Mouse (Mus musculus) urinary bladder, postnatal 4 days (tissue): ENCODE results near the gene Ncoa3.

Experiments
- DNase-seq, 2 experiments: peaks; one replicate each; pipeline ENCODE4 v3.0.0; 2021 to 2022; ENCODE audit warnings: low spot score in 2 of 2

Gene Ncoa3

DNA sequence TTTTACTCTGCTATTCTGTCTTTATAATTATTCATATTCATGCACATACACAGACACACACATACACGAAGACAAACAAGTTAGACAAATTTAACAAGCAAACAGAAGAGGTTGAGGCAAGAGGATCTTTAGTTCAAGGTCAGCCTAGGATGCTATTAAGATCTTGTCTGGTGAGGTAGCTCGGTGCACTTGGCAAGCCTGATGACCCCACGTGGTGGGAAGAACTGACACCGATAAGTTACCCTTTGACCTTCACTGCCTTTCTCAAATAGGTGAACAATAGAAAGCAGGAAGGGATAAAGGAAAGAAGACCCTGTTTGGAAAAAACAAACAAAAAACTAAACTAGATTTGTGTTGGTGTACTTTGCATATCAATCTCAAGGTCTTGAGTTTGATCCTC, 10.0 kb downstream of the Ncoa3 start:
- DNase-seq: no peak

DNA sequence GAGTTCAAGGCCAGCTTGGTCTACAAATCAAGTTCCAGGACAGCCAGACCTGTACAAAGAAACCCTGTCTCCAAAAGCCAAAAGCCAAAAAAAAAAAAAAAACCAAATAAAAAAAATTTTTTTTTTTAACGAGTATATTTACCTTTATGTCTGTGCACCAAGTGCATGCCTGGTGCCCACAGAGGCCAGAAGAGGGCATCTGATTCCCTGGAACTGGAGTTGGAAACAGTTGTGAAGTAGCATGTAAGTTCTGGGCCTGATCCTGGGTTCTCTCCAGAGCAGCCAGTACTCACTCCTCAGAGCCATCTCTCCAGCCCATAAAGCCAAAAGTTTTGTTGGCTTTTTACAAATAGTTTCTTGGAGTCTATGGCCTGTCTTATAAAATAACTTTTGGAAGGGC, 10.6 kb downstream of the Ncoa3 start:
- no peak for DNase-seq

DNA sequence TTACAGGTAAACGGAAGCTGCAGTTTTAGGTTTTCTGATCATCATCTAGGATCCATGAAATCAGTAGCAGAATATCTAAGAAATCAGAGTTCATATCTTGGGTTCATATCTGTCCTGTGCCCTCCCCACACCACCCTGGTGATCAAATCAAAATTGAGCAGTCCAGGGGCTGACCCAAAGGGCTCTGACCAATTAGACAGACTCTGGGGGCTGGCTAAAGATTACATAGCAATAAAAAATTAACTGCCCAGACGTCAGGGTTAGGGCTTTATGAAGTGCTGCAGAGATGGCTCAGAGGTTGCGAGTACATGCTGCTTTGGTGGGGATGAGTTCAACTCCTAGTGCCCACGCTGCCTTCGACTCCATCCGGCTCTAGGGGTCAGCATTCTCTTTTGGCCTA, 14.6 kb downstream of the Ncoa3 start:
- DNase-seq: no peak

DNA sequence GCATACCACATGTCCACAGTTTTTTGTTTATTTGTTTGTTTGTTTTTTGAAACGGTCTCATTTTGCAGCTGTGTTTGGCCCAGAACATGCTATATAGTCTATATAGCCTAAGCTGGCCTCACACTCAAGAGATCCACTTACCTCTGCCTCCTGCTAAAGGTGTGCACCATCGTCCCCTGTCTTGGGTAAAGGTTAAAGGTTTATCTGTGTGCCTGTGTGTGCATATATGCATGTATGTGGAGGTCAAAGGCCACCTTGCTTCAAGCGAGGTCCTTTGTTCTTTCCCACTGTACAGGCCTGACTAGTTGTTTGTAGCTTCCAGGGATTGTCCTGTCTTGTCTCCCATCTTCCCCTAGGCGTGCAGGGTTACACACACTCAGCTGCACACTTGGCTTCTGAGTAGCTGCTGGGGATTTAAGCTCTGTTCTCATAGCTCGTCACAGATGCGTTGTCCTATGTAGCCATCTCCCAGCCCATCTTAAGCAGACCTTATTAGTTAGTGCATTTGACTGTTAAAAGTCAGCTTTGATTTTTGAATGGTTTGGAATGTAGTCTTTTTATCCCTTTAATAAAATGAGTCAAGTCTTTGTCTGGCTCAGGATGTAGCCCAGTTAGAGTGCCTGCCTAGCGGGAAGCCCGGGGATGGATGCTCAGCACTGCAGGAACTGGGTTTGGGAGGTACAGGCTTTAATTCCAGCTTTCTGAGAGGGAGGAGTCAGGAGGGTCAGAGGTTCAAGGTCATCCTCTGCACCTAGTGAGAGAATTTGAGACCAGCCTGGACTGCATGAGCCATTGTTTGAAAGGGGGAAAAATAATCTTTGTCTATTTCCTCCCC, 16.3 kb downstream of the Ncoa3 start:
- no peak for DNase-seq

DNA sequence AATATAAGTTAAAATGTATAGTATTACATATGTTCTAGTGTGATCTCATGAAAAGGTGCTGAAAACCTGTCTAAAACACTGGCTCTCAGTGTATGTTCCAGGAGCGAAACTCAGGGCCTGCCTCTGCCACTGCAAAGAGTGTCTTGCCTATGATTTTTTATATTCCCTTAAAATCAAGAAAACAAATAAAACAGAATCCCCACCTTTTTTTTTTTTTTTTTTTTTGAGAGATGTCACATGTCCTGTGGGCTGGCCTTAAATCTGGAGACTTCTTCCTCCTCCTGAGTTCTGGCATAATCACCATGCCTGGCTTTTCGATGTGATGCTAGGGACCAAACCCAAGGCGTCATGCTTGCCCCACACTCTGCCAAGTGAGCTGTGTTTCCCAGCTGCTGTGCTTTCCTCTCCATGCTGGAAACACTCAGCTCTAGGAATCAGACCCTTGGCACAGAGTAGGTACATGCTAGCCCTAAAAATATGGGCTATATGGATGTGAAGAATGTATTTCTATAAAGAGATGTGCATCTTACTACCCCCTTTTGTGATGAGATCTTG, 17.0 kb downstream of the Ncoa3 start:
- DNase-seq: peak in 1 of 2 experiments; percentile 33

DNA sequence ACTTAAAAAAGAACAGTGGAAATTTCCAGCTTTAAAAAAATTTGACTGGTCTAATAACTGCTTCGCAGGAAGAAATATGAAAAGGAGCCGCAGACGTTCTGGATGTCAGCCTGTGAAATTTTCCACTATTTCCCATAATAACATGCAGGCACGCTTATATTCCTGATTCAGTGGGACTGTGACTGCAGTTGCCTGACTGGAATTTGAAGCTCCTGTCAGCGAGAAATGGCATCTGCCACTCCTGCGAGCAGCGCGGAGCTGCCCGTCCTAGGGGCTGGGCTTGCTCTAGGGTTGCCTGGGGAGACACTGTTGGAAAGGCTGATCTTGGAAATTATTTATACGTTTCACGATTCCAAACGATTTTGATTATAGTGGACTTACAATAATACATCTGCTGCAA, 17.9 kb downstream of the Ncoa3 start:
- no peak for DNase-seq

DNA sequence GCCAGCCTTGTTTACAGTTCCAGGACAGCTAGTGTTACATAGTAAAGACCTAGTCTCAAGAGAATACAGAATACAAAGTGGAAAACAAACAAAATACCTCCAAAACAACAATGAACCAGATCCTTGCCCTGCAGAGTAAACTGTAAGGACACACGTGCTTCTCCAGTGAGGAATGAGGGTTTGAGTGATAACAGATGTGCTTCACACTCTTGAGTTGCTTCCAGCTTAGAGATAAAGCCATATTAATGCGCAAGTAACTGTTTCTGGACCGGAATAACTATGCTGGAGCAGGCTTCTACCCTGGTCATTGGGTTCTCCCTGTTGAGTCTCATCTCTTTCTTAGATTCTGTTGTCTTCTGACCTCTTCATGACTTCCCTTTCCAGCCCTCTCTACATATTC, 19.0 kb downstream of the Ncoa3 start:
- DNase-seq: no peak

DNA sequence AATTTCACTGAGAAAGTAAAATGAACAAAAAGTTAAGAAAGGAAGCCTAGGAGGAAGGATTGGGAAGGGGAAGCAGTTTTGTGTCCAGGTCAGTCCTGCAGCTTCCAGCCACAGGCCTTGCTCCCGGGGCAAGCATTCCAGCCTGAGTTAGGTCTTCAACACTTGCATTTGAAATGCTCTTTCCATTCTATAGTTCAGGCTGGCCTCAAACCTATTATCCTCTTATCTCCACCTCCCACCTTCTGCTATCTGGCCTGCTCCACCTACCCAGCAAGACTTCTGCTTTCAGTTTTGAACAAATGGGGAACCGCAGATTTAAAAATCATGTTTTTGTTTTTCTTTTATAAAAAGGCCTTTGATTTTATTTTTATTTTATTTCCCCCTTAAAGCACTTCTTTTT, 19.7 kb downstream of the Ncoa3 start:
- DNase-seq: no peak

DNA sequence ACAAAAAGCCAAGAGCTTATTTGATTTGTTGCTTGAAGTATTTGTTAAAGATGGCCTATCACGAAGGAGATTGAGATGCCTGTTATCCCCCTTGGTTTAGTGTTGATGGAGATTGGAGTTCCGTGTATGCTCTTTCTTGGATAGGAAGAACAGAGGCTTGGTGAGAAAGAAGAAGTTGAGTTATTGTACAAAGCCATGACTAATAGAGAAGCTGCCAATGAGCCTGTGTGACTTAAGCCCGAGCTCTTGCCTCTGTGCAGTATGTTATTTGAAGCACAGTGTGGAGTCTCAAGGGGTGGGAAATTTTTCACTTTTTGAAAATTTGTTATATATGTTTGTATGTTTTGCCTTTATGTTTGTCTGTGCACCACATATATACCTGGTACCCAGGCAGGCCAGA, 26.3 kb downstream of the Ncoa3 start:
- DNase-seq: no peak

DNA sequence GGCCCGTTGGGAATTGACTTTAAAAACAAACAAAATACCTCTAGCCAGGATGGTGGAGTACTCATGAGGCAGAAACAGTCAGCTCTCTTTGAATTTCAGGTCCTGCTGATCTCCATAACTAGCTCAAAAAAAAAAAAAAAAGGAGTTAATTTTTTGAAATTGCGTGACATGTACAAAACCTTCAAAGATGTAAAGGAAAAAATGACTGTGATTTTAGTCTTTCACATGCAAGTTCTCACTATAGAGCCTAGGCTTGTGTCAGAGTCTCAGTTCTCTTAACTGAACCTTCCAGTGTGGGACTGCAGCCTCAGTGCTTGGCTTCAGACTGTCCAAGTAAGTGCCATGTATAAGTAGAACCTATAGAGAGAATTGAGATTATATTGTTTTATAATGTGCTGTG, 27.6 kb downstream of the Ncoa3 start:
- no peak for DNase-seq

DNA sequence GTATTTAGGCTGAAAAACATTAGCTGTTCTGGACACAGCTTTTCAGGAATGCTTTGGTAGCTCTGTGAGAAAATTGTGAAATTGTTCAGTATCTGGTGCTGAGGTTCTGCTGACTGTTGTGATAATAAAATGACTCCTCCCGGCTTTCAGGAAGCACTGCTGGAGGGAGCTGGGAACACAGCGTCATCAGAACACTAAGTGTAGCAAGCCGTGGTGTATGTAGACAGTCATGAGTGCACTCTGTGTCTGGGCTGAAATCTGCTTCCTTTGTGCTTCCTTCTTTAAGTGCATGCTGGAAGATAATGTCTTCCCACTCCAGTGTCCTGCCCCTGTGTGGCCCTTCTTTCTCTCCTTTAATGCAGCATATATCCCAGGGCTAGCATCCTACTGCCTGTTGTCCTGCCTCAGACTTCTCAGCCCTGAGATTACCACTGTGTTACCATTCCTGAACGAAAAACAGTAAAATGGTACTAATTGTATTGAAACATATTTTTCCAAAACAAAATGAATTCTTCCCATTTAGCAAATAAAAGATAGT, 28.7 kb downstream of the Ncoa3 start:
- DNase-seq: peak in 1 of 2 experiments; percentile 28

DNA sequence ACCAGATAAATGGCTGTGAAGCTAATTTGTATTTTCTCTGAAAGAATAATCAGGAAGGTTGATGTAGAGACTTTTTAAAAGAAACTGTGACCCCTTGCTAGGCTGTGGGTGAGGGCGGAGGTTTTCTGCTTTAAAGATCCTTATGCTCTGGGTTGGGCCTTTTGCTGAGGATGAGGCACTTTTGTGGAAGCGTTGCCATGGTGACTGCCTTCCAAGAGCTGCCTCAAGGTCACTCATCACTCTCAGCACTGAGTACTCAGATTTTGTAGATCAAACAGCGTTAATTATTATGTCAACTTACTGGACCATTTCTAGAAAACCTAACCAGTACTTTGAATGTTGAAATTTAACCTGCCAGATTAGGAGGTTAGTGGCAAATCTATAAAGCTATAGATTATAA, 29.2 kb downstream of the Ncoa3 start:
- DNase-seq: no peak

DNA sequence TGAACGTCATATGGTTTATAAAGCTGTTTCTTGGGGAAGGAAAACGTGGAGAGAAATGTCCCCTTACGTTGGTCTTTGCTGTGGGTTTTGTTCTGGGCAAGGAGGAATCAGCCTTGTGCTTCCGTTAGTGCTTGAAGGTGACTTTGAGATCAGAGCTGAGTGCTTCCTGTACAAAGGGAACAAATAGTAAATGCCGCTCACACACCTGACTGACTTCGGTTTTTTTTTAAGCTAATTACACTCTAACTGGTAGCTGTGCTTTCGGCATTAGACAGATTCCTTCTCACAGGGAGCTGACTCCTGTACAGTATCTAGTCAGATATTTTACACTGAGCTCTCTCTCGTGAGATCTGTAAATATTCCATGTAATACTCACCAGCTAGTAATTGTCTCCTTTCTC, 29.9 kb downstream of the Ncoa3 start:
- no peak for DNase-seq

DNA sequence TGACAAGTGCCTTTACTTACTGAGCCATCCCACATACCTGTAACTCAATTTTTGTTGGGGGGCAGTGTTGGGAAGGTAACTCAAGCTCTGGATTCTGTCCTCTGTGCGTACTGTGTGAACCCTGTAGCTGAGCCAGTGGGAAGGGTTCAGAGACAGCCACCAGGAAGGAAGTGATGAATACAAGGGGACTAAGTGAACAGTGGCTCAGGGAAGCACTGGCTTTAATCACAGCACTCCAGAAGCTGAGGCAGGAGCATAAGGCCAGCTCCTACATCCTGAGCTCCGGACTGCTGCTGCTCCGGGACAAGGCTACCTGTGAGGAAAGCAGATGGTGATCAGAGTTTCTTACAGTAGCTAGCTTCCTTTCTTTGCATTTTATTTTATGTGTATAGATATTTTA, 31.6 kb downstream of the Ncoa3 start:
- DNase-seq: no peak

DNA sequence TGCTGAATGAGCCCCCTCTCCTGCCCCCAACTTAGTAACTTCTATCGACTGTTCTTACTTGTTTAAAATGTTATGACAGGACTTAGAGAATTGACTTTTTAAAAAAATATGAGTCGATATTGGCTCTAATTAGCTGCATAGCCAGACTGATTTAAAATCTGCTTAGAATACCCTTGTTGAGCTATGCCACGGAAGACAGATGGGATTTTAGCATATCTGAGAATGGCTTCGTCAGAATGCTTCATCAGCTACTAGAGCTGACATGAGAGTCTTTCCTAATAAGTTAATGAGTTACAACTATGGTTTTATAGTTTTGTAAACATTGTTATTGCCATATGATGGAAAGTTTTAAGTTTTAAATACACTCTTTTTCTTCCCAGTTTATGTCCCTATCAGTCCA, 32.2 kb downstream of the Ncoa3 start:
- no peak for DNase-seq

DNA sequence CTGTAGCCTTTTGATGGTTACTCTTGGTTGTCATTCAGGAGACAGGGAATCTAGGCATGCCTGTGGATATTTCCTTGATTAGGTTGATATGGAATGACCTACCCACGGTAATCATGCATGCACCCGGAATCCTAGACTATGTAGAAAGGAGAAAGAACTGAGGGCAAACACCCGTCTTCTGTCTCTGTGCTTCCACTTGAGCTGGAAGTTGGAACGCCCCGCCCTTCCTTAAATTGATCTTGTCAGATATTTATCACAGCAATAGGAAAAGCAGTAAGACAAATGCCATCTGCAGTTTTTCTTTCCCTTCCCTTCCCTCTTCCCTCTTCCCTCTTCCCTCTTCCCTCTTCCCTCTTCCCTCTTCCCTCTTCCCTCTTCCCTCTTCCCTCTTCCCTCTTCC, 33.5 kb downstream of the Ncoa3 start:
- no peak for DNase-seq

DNA sequence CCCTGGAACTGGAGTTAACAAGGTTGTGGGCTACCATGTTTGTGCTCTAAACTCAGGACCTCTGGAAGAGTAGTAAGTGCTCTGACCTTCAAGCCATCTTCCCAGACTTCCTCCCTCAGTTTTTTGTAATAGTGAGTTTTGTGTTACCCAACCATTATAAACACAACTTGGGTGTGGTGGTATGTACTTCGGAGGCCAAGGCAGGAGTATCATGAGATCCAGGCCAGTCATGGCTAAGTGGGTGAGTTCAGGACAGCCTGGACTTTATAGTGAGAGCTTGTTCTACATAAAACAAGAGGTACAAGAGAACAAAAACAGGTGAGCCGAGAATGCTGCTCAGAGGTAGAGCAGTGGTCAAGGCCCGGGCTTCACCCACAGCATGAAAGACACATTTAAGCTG, 35.4 kb downstream of the Ncoa3 start:
- no peak for DNase-seq

DNA sequence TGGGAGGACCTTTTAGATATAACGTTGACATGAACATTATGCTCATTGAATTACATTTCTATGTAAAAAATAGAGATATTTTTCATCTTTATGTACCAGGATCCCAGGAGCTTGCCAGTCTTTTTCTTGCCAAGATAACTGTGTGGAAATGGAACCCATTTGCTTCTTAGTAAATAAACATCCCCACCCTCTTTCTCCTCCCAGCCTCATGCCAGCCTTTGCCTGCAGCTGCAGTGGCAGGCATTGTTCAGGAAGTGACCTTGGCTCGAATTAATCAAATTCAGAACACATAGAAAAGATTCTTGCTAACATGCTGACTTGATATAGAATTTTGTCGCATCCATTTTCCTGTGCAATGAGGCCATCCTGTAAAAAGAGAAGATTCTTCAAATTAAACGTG, 36.8 kb downstream of the Ncoa3 start:
- no peak for DNase-seq

DNA sequence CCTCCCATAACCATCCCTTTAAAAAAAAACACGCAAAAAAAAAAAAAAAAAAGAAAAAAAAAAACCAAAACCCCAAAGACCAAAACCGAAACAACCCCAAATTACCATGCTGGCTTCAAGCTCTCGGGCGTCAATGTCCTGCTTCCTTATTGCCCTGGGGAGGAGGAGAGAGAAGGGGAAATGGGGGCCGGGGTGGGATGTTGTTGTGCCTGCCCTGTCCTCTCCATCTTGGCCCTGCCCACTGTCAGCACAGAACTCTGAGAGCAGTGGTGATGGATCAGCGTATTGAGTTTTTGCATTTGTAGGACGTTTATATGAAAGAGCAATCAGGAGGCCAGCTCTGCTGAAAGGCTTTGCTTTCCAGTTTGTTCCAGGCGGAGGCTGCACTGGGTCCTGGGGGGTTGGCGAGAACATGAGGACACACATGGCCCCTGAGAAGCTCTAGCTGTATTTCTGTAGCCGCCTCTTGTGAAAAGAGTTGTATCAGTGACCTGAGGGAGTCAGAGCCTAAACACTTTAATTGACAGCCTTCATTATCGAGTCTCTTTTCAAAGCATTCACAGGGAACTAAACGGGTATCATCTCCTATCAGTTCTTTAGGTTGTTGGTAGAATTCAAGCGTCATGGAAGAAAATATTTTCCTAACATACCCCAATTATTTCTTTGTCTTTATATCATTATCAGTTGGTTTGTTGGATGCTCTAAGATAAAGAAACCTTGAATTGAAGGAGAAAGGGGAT, 38.0 kb downstream of the Ncoa3 start:
- DNase-seq: no peak

DNA sequence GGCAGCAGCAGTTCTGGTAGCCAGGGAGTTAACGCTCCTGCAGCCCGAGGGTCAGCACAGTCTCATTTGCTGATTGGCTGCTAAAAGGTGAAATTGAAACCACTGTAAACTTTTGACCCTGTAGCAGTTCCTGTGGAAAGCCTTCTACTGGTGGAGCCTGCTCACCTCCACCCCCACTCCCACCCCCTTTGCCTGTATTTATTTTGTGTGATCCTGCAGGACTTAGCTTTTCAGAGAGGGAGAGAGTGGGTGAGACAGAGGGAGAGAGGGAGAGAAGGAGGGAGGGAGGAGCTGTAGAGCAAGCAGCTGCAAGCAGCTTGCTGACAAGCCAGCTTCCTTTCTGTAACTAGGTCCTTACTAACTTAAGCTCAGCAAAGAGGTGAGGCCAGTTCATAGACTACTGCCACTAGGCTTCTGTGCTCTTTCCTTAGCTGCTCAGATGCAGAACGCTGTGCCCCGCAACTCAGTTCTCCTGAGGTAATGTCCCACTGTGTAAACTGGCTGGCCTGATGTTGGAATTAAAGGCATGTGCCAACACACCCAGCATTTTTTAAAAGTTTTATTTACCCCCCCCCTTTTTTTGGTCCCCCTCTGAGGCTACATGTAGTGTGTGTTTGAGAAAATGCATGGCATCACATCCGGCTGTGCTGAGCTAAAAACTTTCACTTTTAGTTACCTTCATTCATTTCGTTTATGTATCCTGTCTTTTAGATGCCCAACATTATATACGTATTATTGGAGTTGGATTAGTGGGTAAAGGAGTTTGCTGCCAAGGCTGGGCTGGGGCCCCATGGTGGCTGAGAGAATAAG, 38.9 kb downstream of the Ncoa3 start:
- peak in 1 of 2 experiments; percentile 50 for DNase-seq

DNA sequence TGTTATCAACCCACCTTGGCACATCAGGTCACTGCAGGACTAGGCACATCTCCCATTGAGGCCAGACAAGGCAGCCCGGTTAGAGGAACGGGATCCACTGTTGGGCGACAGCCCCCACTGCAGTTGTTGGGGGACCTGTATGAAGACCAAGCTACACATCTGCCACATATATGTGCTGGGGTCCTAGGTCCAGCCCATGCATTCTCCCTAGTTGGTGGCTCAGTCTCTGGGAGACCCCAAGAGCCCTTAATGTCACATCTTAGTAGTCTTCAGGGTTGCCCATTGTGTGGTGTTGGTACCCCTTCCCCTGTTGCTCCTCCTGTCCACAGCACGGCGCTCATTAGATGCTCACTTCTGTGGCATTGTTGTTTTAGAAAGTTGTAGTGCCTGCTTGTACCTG, 40.2 kb downstream of the Ncoa3 start:
- DNase-seq: no peak

DNA sequence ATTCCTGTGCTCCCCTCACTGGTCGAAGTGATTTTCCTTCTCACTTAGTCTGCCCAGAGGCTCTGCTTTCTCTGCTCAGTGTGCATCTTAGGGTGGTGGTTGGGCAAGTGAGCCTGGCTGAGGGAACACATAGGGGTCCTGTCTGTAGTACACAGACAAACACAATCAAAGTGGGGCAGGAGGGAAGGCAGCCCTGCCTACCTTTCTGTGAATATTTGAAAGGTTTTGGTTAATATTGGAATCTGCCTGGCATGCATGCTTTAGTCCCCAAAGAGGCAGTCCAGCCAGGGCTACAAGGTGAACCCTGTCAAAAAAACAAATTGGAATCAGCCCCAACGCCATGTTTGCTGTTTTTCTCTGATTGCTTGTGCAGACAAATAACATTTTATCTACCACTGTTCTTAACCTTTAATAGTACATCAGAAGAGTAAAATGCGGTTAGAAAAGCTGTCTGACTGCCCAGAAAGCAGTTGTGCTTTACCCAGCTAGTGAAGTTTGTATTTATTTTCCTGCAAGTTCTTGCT, 42.6 kb downstream of the Ncoa3 start:
- DNase-seq: no peak
